Mouse (Mus musculus): Measurements from ENCODE around the gene Akr1c14. TPM values are rescaled to one million over a fixed set of nuclear protein-coding genes. Genes with fewer than 3 reads are reported as not detected.

Akr1c14 gene
- total and polyA plus RNA-seq, 3 experiments: not detected

DNA sequence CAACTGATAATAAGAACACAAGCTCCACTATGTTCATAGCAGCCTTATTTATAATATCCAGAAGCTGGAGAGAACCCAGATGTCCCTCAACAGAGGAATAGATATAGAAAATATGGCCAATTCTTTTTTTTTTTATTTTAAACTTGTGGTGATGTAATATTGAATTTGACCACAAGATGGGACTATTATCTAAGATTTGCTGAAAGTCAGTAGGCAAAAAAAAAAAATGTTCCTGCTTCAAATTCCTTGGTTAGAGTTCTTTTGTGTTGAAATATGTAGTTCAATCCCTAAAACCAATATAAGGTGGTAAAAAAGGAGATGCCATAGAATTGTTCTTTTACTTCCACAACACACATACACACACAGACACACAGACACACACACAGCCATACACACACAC, 35.0 kb upstream of the Akr1c14 start (continued):
- TF ChIP-seq ZNF384 (IDR thresholded peaks at IDR 0.05; ENCODE audit: low read depth, low read length) (peak; percentile 87), USF2 (conservative IDR thresholded peaks at IDR 0.05; ENCODE audit: low read depth, low read length) (no peak), POLR2AphosphoS2 (IDR thresholded peaks at IDR 0.05; ENCODE audit: low read depth, low read length) (no peak)

DNA sequence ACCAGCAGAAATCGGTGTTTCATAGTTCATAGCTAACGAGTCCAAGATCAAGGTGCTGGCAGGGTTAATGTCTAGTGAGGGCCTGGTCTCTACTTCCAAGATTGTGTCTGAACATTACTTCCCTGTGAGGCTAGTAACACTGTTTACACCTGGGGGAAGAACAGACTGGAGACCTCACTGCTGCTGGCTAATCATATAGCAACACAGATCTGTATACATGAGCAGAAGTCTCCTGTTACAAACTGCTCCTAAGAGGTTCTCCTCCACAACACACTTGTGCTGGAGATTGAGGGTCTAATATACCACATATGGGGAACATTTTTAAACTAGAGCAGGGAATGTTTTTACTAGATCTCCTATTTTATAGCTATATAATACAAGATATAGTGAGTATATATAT, 18.9 kb upstream of the Akr1c14 start:
- Histone ChIP-seq H3K27ac (ENCODE audit: insufficient read depth, low read depth) (no peak overlapping the region), H3K36me3 (replicated peaks in 1 of 2; ENCODE audit: control insufficient read depth in 1 of 2, insufficient read depth in 1 of 2, low read length in 1 of 2) (no peaks in the 10 kb centered on the region), H3K9me3 (replicated peaks; ENCODE audit: low read length) (no peaks in the 10 kb centered on the region), H3K79me2 (replicated peaks; ENCODE audit: control insufficient read depth, extremely low read depth, insufficient read depth, poor library complexity, severe bottlenecking) (no peaks in the 10 kb centered on the region), H3K4me2 (ENCODE audit: insufficient read depth, low read depth, poor library complexity, severe bottlenecking) (no peak overlapping the region), H3K4me3 (replicated peaks in 1 of 3; ENCODE audit: low read depth in 2 of 3, low read length in 2 of 3, poor library complexity in 1 of 3) (no peak overlapping the region), H3K4me1 (ENCODE audit: control insufficient read depth in 1 of 2, insufficient read depth in 2 of 2) (no peaks in the 10 kb centered on the region), H3K9ac (ENCODE audit: insufficient read depth, low read depth) (no peak overlapping the region), H3K27me3 (replicated peaks) (no peaks in the 10 kb centered on the region)
- dilution Hi-C loops (cut with MboI; ENCODE audit: extremely low pct_ligation_motif_present, extremely low pct_unique_long_range_greater_than_20kb, low sequenced_read_pairs) (no loop called here), in situ Hi-C loops (cut with MboI; ENCODE audit: low pct_ligation_motif_present, low pct_unique_long_range_greater_than_20kb, low sequenced_read_pairs) (no loop called here)
- no peak for TF ChIP-seq SMC3 (IDR thresholded peaks at IDR 0.05; ENCODE audit: low read depth, low read length)
- TF ChIP-seq ZC3H11A (IDR thresholded peaks at IDR 0.05; ENCODE audit: low read depth, low read length): no peak
- TF ChIP-seq PAX5 (IDR thresholded peaks at IDR 0.05; ENCODE audit: low read length): no peak
- no peak for TF ChIP-seq MXI1 (IDR thresholded peaks at IDR 0.05; ENCODE audit: low read depth, low read length)
- TF ChIP-seq TCF12 (IDR thresholded peaks at IDR 0.05; ENCODE audit: low read depth, low read length): no peak
- no peak for TF ChIP-seq GABPA (IDR thresholded peaks at IDR 0.05; ENCODE audit: insufficient replicate concordance, low read depth, low read length)
- no peak for TF ChIP-seq ZNF384 (IDR thresholded peaks at IDR 0.05; ENCODE audit: low read depth, low read length)
- no peak for TF ChIP-seq SIN3A (IDR thresholded peaks at IDR 0.05; ENCODE audit: low read length)
- TF ChIP-seq POLR2AphosphoS2 (IDR thresholded peaks at IDR 0.05; ENCODE audit: low read depth, low read length): no peak
- no peak for TF ChIP-seq MAZ (IDR thresholded peaks at IDR 0.05; ENCODE audit: low read depth, low read length)
- no peak for TF ChIP-seq RCOR1 (conservative IDR thresholded peaks at IDR 0.05; ENCODE audit: low read depth, low read length)
- TF ChIP-seq TBP (conservative IDR thresholded peaks at IDR 0.05; ENCODE audit: low read depth, low read length): no peak
- no peak for TF ChIP-seq MEF2A (IDR thresholded peaks at IDR 0.05; ENCODE audit: borderline replicate concordance, low read depth, low read length)
- no peak for TF ChIP-seq ELF1 (IDR thresholded peaks at IDR 0.05; ENCODE audit: low read depth, low read length)
- no peak for TF ChIP-seq BHLHE40 (IDR thresholded peaks at IDR 0.05; ENCODE audit: low read depth, low read length)
- no peak for TF ChIP-seq CHD2 (IDR thresholded peaks at IDR 0.05; ENCODE audit: low read length)
- TF ChIP-seq MYC (IDR thresholded peaks at IDR 0.05; ENCODE audit: low read depth, low read length): no peak
- no peak for TF ChIP-seq IRF4 (IDR thresholded peaks at IDR 0.05; ENCODE audit: low read depth, low read length)
- no peak for TF ChIP-seq HCFC1 (IDR thresholded peaks at IDR 0.05; ENCODE audit: low read depth, low read length)
- TF ChIP-seq RAD21 (IDR thresholded peaks at IDR 0.05; ENCODE audit: low read depth, low read length): no peak
- DNase-seq (ENCODE audit: extremely low read depth): no peak
